Mouse (Mus musculus): ENCODE measurements at regions not wholly inside any gene's neighbourhood (a gene's known extent, or its start where the extent isn't known, plus 50 kb on each side); places are given as distances from the start of the nearest gene placed in this dataset.

- no peak overlapping the region for H3K27ac ChIP-seq
- H3K4me3 ChIP-seq: no peak overlapping the region
- ATAC-seq (ENCODE audit: insufficient number of reproducible peaks, low FRiP score, low TSS enrichment, low read depth): no peak
- H3K9ac ChIP-seq: no peak overlapping the region
- no peaks in the 10 kb centered on the region for H3K36me3 ChIP-seq
- no peak overlapping the region for H3K4me2 ChIP-seq
- no peaks in the 10 kb centered on the region for H3K4me1 ChIP-seq
- H3K9me3 ChIP-seq: no peaks in the 10 kb centered on the region
- H3K27me3 ChIP-seq: no peaks in the 10 kb centered on the region
- 46% methylated on average over 1 of the region's 1 CpGs for WGBS
Measured at GRCm38 (mm10) chr2:169274101-169274500, 313.4 kb downstream of the Gm11011 start.

- H3K4me2 ChIP-seq: no peak overlapping the region
- 40% methylated on average over 6 of the region's 6 CpGs for WGBS
- H3K27ac ChIP-seq: no peak overlapping the region
- H3K27me3 ChIP-seq: no peaks in the 10 kb centered on the region
- H3K4me3 ChIP-seq: no peak overlapping the region
- H3K36me3 ChIP-seq: no peaks in the 10 kb centered on the region
- ATAC-seq (ENCODE audit: insufficient number of reproducible peaks, low FRiP score, low TSS enrichment, low read depth): no peak
- H3K9me3 ChIP-seq: no peaks in the 10 kb centered on the region
- H3K4me1 ChIP-seq: no peaks in the 10 kb centered on the region
- H3K9ac ChIP-seq: no peak overlapping the region
Measured at GRCm38 (mm10) chr2:169272622-169273021, 314.9 kb downstream of the Gm11011 start.

- no peak overlapping the region for H3K4me2 ChIP-seq
- no peak overlapping the region for H3K27ac ChIP-seq
- no peak overlapping the region for H3K4me3 ChIP-seq
- H3K9ac ChIP-seq: no peak overlapping the region
- no peak for ATAC-seq (ENCODE audit: insufficient number of reproducible peaks, low FRiP score, low TSS enrichment, low read depth)
- no peaks in the 10 kb centered on the region for H3K9me3 ChIP-seq
- H3K36me3 ChIP-seq: no peaks in the 10 kb centered on the region
- no peaks in the 10 kb centered on the region for H3K4me1 ChIP-seq
- 39% methylated on average over 4 of the region's 4 CpGs for WGBS
- H3K27me3 ChIP-seq: no peaks in the 10 kb centered on the region
Measured at GRCm38 (mm10) chr2:169272018-169272417, 315.5 kb downstream of the Gm11011 start.

GRCm38 (mm10) chr2:169260636-169261035 is 305.2 kb upstream of the Zfp64 start:
- Histone ChIP-seq H3K4me1 (no peaks in the 10 kb centered on the region), H3K4me3 (no peak overlapping the region), H3K27me3 (no peaks in the 10 kb centered on the region), H3K4me2 (no peak overlapping the region), H3K36me3 (no peaks in the 10 kb centered on the region), H3K9me3 (no peaks in the 10 kb centered on the region), H3K9ac (no peak overlapping the region), H3K27ac (no peak overlapping the region)
- no peak for ATAC-seq (ENCODE audit: insufficient number of reproducible peaks, low FRiP score, low TSS enrichment, low read depth)
- WGBS: 78% methylated on average over 4 of the region's 4 CpGs

- H3K4me3 ChIP-seq: no peak overlapping the region
- no peak for ATAC-seq (ENCODE audit: insufficient number of reproducible peaks, low FRiP score, low TSS enrichment, low read depth)
- H3K9me3 ChIP-seq: no peaks in the 10 kb centered on the region
- H3K27ac ChIP-seq: no peak overlapping the region
- no peaks in the 10 kb centered on the region for H3K4me1 ChIP-seq
- H3K27me3 ChIP-seq: no peaks in the 10 kb centered on the region
- no peak overlapping the region for H3K9ac ChIP-seq
- H3K36me3 ChIP-seq: no peaks in the 10 kb centered on the region
- H3K4me2 ChIP-seq: no peak overlapping the region
Measured at GRCm38 (mm10) chr2:169244572-169244971, 289.2 kb upstream of the Zfp64 start.

- Histone ChIP-seq H3K4me3 (no peak overlapping the region), H3K36me3 (no peaks in the 10 kb centered on the region), H3K9ac (no peak overlapping the region), H3K27ac (no peak overlapping the region), H3K9me3 (no peaks in the 10 kb centered on the region), H3K4me1 (no peaks in the 10 kb centered on the region), H3K4me2 (no peak overlapping the region), H3K27me3 (no peaks in the 10 kb centered on the region)
- no peak for ATAC-seq (ENCODE audit: insufficient number of reproducible peaks, low FRiP score, low TSS enrichment, low read depth)
- 78% methylated on average over 9 of the region's 9 CpGs for WGBS
Measured at GRCm38 (mm10) chr2:169243981-169244380, 288.6 kb upstream of the Zfp64 start.

- H3K27me3 ChIP-seq: no peaks in the 10 kb centered on the region
- no peak overlapping the region for H3K4me2 ChIP-seq
- no peak overlapping the region for H3K4me3 ChIP-seq
- 90% methylated on average over 4 of the region's 4 CpGs for WGBS
- H3K9ac ChIP-seq: no peak overlapping the region
- no peaks in the 10 kb centered on the region for H3K4me1 ChIP-seq
- no peak for ATAC-seq (ENCODE audit: insufficient number of reproducible peaks, low FRiP score, low TSS enrichment, low read depth)
- H3K36me3 ChIP-seq: no peaks in the 10 kb centered on the region
- H3K9me3 ChIP-seq: no peaks in the 10 kb centered on the region
- H3K27ac ChIP-seq: no peak overlapping the region
Measured at GRCm38 (mm10) chr2:169237856-169238255, 282.5 kb upstream of the Zfp64 start.

- H3K27ac ChIP-seq: no peak overlapping the region
- no peaks in the 10 kb centered on the region for H3K4me1 ChIP-seq
- H3K27me3 ChIP-seq: no peaks in the 10 kb centered on the region
- no peak overlapping the region for H3K4me2 ChIP-seq
- WGBS: 92% methylated on average over 9 of the region's 9 CpGs
- H3K9me3 ChIP-seq: no peaks in the 10 kb centered on the region
- H3K36me3 ChIP-seq: no peaks in the 10 kb centered on the region
- no peak for ATAC-seq (ENCODE audit: insufficient number of reproducible peaks, low FRiP score, low TSS enrichment, low read depth)
- no peak overlapping the region for H3K9ac ChIP-seq
- H3K4me3 ChIP-seq: no peak overlapping the region
Measured at GRCm38 (mm10) chr2:169237321-169237720, 281.9 kb upstream of the Zfp64 start.

GRCm38 (mm10) chr2:169234368-169235070 is 279.1 kb upstream of the Zfp64 start:
- WGBS: 74% methylated on average over 11 of the region's 11 CpGs
- Histone ChIP-seq H3K9ac (no peak overlapping the region), H3K4me2 (no peak overlapping the region), H3K9me3 (no peaks in the 10 kb centered on the region), H3K4me1 (no peaks in the 10 kb centered on the region), H3K4me3 (no peak overlapping the region), H3K27ac (no peak overlapping the region), H3K27me3 (no peaks in the 10 kb centered on the region), H3K36me3 (no peaks in the 10 kb centered on the region)
- ATAC-seq (ENCODE audit: insufficient number of reproducible peaks, low FRiP score, low TSS enrichment, low read depth): no peak

- ATAC-seq (ENCODE audit: insufficient number of reproducible peaks, low FRiP score, low TSS enrichment, low read depth): no peak
- 82% methylated on average over 14 of the region's 14 CpGs for WGBS
- no peaks in the 10 kb centered on the region for H3K9me3 ChIP-seq
- H3K36me3 ChIP-seq: no peaks in the 10 kb centered on the region
- no peak overlapping the region for H3K27ac ChIP-seq
- H3K27me3 ChIP-seq: no peaks in the 10 kb centered on the region
- H3K4me3 ChIP-seq: no peak overlapping the region
- no peak overlapping the region for H3K9ac ChIP-seq
- H3K4me2 ChIP-seq: no peak overlapping the region
- no peaks in the 10 kb centered on the region for H3K4me1 ChIP-seq
Measured at GRCm38 (mm10) chr2:169233151-169234123, 278.1 kb upstream of the Zfp64 start.

- Histone ChIP-seq H3K9ac (no peak overlapping the region), H3K36me3 (no peaks in the 10 kb centered on the region), H3K27me3 (peaks cover 6% of the 10 kb centered on the region; the same call in 1 of the 2 replicates), H3K4me1 (no peaks in the 10 kb centered on the region), H3K4me2 (no peak overlapping the region), H3K27ac (no peak overlapping the region), H3K4me3 (no peak overlapping the region), H3K9me3 (no peaks in the 10 kb centered on the region)
- WGBS: 82% methylated on average over 8 of the region's 8 CpGs
- no peak for ATAC-seq (ENCODE audit: insufficient number of reproducible peaks, low FRiP score, low TSS enrichment, low read depth)
Measured at GRCm38 (mm10) chr2:169222264-169222663, 266.9 kb upstream of the Zfp64 start.

- H3K27me3 ChIP-seq: peaks cover 6% of the 10 kb centered on the region; the same call in 1 of the 2 replicates
- no peak for ATAC-seq (ENCODE audit: insufficient number of reproducible peaks, low FRiP score, low TSS enrichment, low read depth)
- 66% methylated on average over 7 of the region's 7 CpGs for WGBS
Measured at GRCm38 (mm10) chr2:169221141-169221540, 265.8 kb upstream of the Zfp64 start.

More at GRCm38 (mm10) chr2:169221141-169221540, 265.8 kb upstream of the Zfp64 start:
- H3K4me2 ChIP-seq: no peak overlapping the region
- H3K27ac ChIP-seq: no peak overlapping the region
- no peaks in the 10 kb centered on the region for H3K36me3 ChIP-seq
- H3K9me3 ChIP-seq: no peaks in the 10 kb centered on the region
- no peak overlapping the region for H3K4me3 ChIP-seq
- H3K4me1 ChIP-seq: no peaks in the 10 kb centered on the region
- no peak overlapping the region for H3K9ac ChIP-seq

Data from limb, embryonic 15.5 days (tissue).